Mouse (Mus musculus) layer of hippocampus, adult 11-12 months (tissue): ENCODE data around the gene Stum.
A peak's percentile ranks its signal among the peaks of the same experiment; 100 is the strongest.
"Not testable (repeated sequence)": the region's sequence is repeated elsewhere in the genome, so short reads cannot be mapped to it uniquely, and the experiment has no call there.

Experiments
- DNase-seq: peaks from one replicate; pipeline ENCODE4 v3.0.0; 2022; ENCODE audit warnings: low spot score

Gene Stum

DNA sequence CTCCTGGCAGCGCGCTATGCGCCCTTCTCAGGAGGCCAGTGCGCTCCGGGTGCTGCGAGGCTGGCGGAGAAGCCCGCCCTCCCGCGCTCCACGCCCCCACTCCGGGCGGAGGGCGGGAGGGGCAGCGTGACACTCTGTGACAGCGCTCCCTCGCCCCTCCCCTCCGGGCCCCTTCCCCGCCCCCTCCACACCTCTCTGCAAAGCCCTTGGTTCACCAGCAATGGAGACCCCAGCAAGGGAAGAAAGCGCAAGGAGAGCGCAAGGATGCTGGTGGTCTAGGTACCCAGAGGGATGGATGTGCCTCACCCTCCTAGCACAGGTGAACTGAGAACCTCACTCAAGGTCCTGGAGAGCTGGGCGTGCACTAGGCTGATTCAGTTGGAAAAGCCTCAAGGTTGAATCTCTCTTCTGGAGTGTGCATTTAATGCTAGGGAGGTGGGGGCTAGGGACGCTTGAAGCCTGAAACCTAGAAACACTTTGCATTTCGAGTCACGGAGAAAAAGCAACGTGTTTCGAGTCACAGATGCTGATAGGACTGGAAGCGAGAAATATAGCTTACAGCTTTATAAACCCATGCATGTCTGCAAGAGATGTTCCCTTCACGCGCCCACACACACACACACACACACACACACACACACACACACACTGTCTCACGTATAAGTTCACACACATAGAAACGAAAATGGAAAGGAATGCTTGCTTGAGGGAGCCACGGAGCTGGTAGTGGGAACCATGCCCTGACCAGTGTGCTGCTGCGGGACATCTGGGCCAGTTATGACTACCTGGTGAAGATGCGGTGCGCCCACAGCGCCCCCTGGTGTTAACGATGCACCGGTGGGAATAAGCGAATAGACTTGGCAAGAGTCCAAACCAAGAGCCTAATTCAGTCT is at the start of gene Stum:
Gene Stum (minus strand): TSS at position 106 of the 893 bp plus-strand sequence.
- peak; percentile 83 for DNase-seq

DNA sequence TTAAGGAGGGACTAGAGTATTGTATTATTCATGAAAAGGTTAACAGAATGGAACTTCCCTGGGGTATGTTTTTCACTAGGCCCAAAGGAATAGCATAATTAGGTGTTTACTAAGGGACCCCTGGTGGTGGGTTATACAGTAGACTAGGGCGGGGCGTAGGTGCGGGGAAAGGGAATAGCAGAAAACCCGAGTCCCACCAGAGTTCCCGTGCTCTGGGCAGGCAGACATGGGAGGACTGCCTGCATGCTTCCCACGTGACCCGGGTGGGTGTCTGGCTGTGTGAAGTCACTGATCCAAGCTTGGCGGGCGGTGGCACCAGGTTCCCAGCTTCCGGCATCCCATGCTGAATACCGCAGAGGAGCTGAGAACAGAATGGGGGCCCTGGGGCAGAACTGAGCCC is 49.4 kb upstream of the Stum start:
- no peak for DNase-seq

DNA sequence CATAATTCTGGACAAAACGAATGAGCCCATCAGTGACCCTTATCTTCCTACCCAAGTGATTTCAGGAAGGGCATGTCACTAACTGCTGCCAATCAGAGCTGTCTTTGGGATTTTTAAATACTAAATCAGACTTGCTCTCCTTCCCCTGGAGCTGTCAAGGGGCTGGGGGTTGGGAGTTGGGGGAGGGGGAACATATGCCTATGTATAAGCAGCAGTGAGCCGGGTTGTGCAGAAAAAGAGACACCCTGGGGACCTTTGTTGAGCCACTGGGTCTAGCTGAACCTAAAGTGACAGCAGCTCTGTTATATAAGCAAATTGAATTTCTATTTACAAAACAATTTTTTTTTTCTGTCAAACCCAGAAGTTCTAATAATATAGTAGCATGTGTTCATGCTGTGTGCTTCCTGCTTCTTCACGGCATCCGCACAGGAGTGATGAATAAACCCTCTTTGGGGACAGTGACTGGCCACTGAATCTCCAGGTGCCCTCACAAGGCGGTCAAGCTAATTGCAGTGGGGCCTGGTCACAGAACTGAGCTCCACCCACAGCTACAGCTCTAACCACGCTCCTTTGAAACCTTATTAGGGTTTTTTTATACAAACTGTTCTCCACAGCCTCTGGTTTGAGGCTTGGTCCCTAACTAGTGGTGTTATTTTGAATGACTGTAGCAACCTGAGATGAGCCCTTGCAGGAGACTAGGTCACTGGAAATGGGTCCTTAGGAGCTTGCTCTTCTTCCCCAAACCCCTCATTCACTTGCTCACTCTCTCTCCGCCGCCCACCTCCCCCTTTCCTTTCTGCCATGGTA is 47.4 kb upstream of the Stum start:
- no peak for DNase-seq

DNA sequence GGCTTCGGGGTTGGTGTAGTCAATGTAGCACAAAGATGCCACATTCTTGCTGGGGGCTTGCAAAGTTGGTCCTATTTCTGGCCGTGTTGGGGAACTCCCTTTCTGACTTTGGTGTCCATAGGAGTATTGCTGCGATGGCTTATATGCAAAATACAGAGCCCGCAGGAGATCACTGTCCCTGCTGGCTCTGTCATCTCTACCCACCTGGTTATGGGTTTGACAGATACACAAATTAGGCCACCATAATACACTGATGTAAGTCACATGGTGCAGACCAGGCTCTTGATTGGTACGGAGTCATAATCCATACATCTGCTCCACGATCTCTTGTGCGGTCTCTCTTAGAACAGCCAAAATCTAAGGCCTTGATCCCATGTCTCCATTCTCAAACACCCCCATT is 46.5 kb upstream of the Stum start:
- no peak for DNase-seq

DNA sequence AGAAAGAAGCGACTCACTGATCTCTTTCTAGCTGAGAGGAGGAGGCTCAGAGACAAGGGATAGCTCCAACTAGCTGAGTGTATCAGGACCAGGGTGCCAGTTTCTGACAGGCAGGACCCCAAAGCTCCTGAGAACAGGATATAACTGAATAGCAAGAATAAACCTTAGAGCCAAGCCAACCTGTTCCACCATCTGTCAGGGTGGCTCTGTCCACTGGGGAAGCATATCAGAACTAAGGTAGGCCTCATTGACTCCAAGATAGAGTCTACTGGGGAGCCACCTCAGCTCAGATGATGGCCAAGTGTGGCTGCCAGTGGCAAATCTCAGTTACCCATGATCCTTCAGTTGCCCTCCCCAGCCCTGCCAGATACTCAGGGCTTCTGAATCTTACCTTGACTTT is 42.0 kb upstream of the Stum start:
- DNase-seq: no peak

DNA sequence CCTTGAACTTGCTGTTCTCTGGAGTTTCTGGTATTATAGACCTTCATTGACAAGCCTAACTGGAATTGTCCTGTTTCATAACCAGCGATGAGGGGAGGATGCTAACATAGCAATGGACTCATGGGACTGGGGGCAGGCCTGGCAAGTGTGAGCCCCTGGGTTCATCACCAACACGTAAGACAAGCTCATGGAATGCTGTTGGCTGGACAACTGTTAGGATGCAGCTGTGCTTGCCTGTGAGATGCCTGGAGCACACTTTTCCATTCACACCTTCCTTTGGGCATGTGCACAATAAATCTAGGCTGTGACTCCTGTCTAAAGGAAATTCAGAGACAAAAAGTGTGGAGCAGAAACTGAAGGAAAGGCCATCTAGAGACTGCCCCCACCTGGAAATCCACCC is 40.0 kb upstream of the Stum start:
- DNase-seq: no peak

DNA sequence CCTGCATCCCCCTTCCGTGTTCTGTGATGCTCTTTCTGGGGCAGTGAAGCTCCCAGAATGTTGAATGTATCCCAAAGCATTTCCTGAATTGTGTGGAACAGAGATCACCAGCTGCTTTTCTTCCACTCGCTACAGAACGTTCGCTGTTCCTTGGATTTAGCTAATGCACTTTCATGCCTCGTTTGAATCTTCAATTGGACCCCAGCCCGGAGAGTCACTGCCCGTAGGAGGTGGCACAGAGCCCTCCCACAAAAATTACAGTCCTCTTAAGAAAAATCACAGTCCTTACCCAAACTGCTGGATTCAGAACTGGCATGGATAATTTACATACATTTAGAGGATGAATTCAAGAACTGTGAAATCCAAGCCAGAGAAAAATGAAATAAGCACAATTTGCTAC is 36.9 kb upstream of the Stum start:
- peak; percentile 56 for DNase-seq

DNA sequence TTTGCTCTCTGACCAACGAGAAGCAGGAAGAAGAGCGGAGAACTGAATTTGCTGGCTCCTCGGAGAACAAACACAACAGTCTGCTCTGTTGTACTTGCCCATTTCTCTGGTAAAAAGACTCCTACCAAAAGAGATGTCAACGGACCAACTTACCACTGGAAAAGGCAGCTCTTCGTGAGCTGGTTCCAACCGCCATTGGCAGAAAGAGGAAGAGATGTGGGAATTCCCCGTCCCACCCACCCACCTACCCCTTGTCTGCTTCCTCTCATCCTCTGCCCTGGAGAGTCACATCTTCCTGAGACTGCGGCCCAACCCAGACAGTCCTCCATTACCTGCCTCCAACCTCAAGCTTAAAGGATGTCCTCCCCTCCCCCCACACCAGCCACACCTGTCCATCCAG is 36.2 kb upstream of the Stum start:
- no peak for DNase-seq

DNA sequence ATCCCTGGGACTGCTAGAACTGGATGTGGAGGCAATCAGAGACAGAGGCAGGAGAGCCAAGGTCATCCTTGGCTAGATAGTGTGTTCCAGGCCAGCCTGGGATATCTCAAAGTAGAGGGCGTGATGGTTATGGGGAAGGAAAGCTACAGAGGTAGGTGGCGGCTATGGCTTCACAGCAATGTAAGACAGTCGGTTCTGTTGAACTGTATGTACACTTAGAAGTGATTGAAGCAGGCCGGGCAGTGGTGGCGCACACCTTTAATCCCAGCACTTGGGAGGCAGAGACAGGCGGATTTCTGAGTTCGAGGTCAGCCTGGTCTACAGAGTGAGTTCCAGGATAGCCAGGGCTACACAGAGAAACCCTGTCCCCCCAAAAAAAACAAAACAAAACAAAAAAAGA is 35.6 kb upstream of the Stum start:
- not testable (repeated sequence) for DNase-seq

DNA sequence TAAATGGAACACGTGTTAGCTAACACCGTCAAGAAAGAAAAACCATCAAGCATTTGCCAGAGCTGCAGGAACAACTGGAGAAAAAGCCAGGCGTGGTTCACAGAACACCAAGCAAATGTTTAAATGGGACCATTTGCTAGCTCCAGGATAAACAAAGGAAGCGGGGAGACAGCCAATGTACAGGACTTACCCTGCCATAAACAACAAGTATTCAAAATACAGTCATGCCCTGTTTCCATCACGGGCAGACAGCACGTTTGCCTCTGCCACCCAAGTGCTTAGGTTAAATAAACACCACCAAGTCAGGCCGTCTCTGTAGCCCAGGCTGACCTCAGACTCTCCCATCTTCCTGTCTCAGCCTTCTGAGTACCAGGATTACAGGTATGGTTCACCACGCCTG is 35.1 kb upstream of the Stum start:
- no peak for DNase-seq

DNA sequence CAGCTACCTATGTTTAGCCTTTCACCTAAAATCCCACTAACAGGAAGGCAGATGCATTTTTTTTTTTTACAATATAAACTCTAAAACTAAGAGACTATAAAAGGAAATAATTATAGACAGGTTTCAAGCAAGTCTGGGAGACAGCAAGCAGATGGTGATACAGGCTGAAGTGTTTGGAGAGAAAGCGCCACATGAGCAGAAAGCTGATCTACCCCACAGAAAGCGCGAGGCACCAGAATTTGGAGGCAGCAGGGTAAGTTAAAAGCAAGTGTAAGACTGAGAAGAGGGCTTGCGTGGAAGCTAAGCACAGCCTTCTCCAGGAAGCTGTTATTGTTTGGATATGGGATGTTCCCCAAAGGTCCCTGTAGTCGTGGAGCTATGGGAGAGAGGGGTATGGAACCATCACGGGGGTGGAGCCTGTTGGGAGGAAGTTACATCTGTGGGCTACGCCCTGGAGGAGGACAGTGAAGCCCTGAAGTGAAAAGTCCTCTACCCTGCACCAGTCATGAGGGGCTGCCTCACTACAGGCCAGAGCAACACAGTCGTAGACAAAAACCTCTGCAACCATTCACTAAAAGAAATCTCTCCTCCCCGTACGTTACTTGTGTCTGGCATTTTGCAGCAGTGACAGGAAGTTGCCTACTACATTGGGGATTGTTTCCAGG is 34.2 kb upstream of the Stum start:
- DNase-seq: no peak

DNA sequence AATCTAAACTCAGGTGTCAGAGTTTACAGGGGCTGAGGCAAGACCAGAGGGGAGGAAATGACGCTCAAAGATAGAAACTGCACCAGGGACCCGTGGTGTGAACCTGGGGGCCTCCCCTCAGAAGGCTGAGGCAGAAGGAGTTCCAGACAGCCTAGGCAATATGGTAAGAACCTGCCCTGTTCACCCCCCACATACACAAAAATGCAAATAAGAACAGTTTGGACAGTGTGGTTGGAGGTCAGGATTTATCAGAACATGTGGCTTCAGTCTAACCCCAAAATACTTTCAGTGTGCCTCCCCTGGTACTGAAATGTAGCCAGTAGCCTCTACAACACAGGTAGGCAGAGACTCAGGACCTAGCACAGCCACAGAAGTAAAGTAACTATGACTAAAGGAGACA is 30.8 kb upstream of the Stum start:
- no peak for DNase-seq

DNA sequence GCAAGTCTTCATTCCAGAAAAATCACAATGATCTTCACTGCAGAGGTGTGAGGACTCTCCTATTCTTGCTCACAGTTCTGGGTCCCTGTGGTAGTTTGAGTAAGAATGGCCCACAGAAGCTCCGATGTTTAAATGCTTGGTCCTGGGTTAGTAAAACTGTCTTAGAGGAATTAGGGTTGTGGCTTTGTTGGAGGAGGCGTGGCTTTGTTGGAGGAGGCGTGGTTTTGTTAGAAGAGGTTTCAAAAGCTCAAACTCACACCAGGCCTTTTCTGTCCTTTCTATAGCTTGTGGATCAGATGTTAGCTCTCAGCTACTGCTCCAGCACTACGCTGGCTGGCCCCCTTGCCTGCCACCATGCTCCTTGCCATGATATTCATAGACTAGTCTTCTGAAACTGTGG is 27.6 kb upstream of the Stum start:
- no peak for DNase-seq

DNA sequence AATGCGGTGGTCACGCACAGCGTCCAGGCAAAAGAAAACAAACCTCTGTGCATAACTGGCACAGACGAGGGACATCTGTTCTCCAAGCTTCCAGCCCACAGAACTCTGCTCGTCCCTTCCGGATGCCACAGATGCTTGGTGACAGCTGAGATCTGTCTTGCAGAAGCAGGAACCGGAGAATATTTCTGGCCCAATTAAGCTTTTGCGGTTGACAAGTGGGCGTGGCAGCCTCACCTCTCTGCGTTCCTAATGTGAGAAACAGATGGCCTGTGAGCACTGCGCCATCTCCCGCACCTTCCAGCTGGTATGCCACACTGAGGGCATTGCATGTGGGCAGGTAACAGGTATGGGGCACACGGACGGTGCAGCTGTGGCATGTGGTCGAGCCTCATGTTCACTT is 27.1 kb upstream of the Stum start:
- peak; percentile 56 for DNase-seq

DNA sequence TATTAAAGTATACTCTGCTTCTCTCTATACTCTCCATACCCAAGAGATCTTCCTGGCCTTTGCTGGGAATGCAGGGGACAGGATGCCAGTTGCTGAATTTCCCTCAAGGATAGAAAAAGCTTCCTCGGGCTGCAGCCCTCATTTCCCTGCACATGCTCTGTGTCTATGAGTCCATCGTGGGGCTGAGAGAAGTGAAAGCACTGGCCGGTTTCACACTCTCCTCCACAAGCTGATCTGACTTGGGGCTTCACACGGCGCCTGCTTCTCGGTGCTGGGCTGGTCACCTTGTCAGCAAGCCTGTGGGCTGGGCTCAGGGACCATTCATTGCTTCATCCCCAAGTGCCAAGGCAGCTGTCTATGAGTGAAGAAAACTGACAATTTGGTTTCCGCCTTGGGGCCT is 25.4 kb upstream of the Stum start:
- DNase-seq: no peak

DNA sequence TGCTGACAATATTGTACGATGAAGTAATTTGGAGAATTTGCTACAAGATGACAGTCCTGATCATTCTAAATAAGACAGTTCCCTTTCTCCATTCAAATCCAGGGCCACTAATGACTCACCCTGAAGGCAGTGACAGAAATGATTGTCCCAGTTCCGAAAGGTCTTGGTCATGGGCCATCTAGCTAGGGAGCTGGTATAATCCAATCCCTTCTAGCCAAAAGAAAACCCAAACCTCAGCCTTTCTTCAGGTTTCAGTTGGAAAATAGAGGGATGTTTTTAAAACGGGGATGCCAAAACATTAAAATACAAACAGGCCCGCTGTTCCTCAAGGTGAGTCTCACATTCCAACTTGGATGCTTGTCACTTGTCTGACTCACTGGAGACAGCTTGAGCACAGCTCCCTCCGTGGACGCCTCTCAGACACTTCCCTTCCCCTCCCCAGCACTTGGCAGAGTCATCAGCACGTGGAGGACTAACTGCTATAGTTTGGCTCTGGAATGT is 24.0 kb upstream of the Stum start:
- peak; percentile 56 for DNase-seq

DNA sequence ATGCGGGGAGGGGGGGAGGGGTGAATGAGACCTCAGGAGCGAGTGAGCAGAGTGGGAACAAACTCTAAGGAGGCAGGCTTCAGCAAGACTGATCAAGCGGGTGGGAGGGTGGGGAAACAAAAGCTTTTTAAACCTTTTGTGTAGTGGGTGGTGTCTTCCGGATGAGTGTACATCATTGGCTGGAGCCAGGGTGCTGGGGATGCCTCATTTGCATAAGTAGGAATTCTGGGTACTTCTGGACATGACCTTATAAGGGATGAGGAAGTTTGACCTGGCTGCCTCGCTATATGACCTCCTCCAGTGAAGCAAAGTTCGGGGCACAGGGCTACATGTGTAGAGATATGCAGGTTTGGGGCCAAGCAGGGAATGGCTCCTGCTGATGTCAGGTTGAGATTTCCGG is 23.0 kb upstream of the Stum start:
- DNase-seq: no peak

DNA sequence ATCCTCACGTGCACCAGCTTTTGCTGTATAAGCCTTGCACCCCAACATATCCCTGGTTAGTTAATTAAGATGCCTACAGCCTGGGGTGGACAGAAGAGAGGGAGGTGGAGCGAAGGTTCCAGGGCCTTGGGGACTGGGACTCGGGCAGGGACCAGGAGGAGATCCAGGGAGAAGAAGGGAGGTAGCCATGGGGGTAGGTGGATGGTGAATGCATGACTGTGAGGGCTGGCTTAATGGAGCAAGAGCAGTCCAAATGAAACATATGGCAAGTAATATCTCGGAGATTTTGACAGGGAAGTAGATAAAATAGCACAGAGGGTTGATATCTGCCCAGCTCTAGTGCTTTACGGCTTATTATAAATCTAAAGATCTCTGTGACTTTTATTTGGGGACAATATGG is 21.6 kb upstream of the Stum start:
- no peak for DNase-seq

DNA sequence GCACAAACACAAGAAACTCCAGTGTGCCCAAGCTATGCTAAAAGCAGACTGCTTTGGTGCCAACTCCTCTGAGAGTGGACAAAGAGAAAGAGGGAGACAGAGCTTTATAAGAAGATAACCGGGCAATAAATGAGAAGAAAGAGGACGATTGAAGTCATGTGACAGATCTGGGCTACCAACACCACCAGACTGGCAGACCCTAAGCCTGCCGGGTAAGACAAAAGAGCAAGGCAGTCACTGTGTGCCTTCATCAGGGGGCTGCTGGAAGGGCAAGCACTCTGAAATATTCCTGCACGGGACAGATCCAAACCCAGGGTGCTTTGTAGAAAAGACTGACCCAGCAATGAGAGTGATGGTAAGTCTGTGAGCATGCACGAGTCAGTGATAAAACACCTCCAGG is 20.2 kb upstream of the Stum start:
- DNase-seq: no peak

DNA sequence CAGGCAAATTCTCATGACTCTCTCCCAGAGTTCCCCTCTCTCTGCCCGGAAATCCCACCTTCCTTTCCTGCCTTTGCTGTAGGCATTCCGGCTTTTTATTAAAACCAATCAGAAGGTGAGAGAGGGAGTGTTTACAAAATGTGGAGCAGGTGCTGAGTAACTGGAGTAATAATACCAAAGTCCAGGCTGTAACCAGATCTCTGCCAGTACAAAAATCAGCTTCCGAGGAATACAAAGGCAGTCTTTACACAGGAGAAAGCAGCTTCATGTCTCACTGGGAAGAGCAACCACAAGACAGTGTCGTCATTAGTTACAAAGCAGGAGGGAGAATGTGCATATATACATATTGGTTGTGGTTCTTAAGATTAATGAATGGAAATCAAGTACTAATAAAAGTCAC is 19.3 kb upstream of the Stum start:
- DNase-seq: no peak

DNA sequence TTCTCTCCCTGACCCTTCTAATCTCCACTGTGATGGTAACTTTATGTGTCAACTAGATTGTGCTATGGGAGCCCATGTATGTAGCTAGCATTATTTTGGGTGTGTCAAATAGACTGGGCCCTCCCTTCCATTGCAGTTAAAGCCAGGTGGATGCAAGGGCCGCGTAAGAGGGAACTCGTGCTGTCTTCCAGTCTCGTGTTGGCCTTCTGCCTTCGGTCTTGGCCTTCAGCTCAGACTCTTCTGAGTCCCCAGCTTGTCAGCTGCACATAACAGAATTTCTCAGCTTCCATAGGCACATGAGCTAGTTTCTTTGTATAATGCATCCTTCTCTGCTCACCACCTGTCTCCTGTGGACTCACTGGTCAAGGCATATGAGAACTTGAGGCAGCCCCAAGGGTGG is 17.3 kb upstream of the Stum start:
- no peak for DNase-seq

DNA sequence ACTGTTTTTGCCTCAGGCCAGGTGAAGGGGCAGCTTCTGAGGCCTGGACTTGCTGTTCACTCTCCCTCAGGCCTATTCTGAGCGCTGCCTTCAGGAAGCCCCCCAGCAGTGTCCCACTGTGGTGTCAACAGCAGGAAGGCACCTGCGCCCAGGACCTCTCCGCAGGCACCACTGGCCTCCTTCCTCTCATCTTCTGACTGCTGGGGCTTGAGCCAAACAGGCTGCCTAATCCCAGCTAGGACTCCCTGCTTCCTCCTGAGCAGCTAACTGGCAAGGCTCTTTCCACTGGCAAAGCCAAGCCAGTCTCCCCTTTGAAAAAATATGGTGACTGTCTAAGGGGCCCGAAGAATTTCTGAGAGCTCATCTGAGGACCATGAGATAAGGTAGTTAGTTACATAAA is 16.9 kb upstream of the Stum start:
- no peak for DNase-seq

DNA sequence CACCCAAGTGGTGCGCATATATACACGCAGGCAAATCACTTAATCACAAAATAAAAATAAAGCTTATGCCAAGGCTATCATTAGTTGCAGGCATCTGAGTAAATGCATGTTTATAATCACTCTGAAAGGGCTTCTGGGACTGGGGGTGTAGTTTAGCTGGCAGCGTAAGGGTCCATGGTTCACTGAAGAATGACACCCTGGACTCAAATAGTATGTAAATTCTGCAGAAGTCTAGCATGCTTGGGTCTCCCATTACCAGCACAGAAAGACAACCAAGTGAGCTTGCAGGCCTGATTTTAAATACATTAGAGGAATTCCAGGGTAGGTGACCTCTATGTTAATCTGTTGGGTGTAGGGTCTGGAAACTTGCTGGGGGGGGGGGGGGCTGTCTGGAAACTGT is 16.5 kb upstream of the Stum start:
- DNase-seq: no peak
